Mouse (Mus musculus): Measurements from ENCODE around the gene Sec24a. TPM values are rescaled to one million over a fixed set of nuclear protein-coding genes. Genes with fewer than 3 reads are reported as not detected.
"Not testable (repeated sequence)": the region's sequence is repeated elsewhere in the genome, so short reads cannot be mapped to it uniquely, and the experiment has no call there.

Gene Sec24a
- polyA plus RNA-seq, 1 experiment from 2014 or later: 7.5 TPM

GRCm38 (mm10) chr11:51755621-51756311 lies 7.7 kb downstream of the Sec24a start:
- peak overlapping the region; percentile 97 for H3K4me3 ChIP-seq (ENCODE audit: low read depth, low read length)

GRCm38 (mm10) chr11:51751623-51752225 lies 11.7 kb downstream of the Sec24a start:
- not testable (repeated sequence) for H3K36me3 ChIP-seq (ENCODE audit: control insufficient read depth, insufficient read depth, low read length); H3K9me3 ChIP-seq (replicated peaks; ENCODE audit: control insufficient read depth, low read length); H3K9ac ChIP-seq (ENCODE audit: low read length); H3K4me3 ChIP-seq (ENCODE audit: low read depth, low read length); ATAC-seq; H3K27me3 ChIP-seq (replicated peaks; ENCODE audit: control insufficient read depth, insufficient read depth, low read length); DNase-seq (ENCODE audit: low spot score); H3K4me2 ChIP-seq (ENCODE audit: low read length); H3K27ac ChIP-seq (ENCODE audit: low read depth, low read length)
- WGBS: 74% methylated on average over 6 of the region's 6 CpGs
- peaks cover 10% of the 10 kb centered on the region for H3K4me1 ChIP-seq (ENCODE audit: control insufficient read depth, insufficient read depth, low read length)

More at GRCm38 (mm10) chr11:51755621-51756311, 7.7 kb downstream of the Sec24a start:
- no peak for DNase-seq (ENCODE audit: low spot score)
- no peaks in the 10 kb centered on the region for H3K27me3 ChIP-seq (replicated peaks; ENCODE audit: control insufficient read depth, insufficient read depth, low read length)
- H3K9ac ChIP-seq (ENCODE audit: low read length): peak overlapping the region; percentile 94
- under 1% methylated on average over 46 of the region's 46 CpGs for whole genome bisulfite sequencing
- no peaks in the 10 kb centered on the region for H3K36me3 ChIP-seq (ENCODE audit: control insufficient read depth, insufficient read depth, low read length)
- peak overlapping the region; percentile 86 for H3K4me2 ChIP-seq (ENCODE audit: low read length)
- H3K27ac ChIP-seq (ENCODE audit: low read depth, low read length): peak overlapping the region; percentile 52; the same call in 1 of the 2 replicates
- peaks cover 10% of the 10 kb centered on the region for H3K4me1 ChIP-seq (ENCODE audit: control insufficient read depth, insufficient read depth, low read length)
- H3K9me3 ChIP-seq (replicated peaks; ENCODE audit: control insufficient read depth, low read length): no peaks in the 10 kb centered on the region
- ATAC-seq: peak; percentile 79

DNA sequence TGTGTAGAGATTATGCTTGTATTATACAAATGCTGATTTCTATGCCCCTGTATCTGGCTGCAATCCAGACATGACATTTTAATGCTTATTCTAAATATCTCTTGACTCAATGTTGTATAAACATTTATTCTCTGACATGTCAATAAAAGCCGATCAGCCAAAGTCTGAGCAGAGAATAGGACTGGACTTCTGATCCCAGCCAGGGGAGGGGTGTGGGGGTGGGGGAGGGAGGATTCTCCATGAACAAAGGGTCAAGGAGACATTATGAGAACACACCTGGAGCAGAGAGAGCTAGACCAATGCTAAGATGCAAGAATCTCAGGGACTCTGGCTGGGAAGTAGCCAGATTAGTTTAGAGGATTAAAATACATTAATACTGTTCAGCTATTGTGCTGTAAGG lies 17.3 kb downstream of the Sec24a start:
- Histone ChIP-seq H3K4me3 (ENCODE audit: low read depth, low read length) (no peak overlapping the region), H3K36me3 (ENCODE audit: control insufficient read depth, insufficient read depth, low read length) (peaks cover 26% of the 10 kb centered on the region), H3K9me3 (replicated peaks; ENCODE audit: control insufficient read depth, low read length) (no peaks in the 10 kb centered on the region), H3K27me3 (replicated peaks; ENCODE audit: control insufficient read depth, insufficient read depth, low read length) (no peaks in the 10 kb centered on the region), H3K4me2 (ENCODE audit: low read length) (no peak overlapping the region), H3K9ac (ENCODE audit: low read length) (no peak overlapping the region), H3K4me1 (ENCODE audit: control insufficient read depth, insufficient read depth, low read length) (no peaks in the 10 kb centered on the region), H3K27ac (ENCODE audit: low read depth, low read length) (no peak overlapping the region)
- no peak for DNase-seq (ENCODE audit: low spot score)
- 71% methylated on average over 1 of the region's 1 CpGs for WGBS
- no peak for ATAC-seq

GRCm38 (mm10) chr11:51740701-51741100 lies 22.7 kb downstream of the Sec24a start:
- Histone ChIP-seq H3K9me3 (replicated peaks; ENCODE audit: control insufficient read depth, low read length) (no peaks in the 10 kb centered on the region), H3K27ac (ENCODE audit: low read depth, low read length) (no peak overlapping the region), H3K4me2 (ENCODE audit: low read length) (no peak overlapping the region), H3K27me3 (replicated peaks; ENCODE audit: control insufficient read depth, insufficient read depth, low read length) (no peaks in the 10 kb centered on the region), H3K4me3 (ENCODE audit: low read depth, low read length) (no peak overlapping the region), H3K9ac (ENCODE audit: low read length) (no peak overlapping the region), H3K4me1 (ENCODE audit: control insufficient read depth, insufficient read depth, low read length) (no peaks in the 10 kb centered on the region), H3K36me3 (ENCODE audit: control insufficient read depth, insufficient read depth, low read length) (peaks cover 36% of the 10 kb centered on the region)
- 97% methylated on average over 3 of the region's 3 CpGs for WGBS
- ATAC-seq (no peak), DNase-seq (ENCODE audit: low spot score) (no peak)

GRCm38 (mm10) chr11:51738651-51739403 lies 24.6 kb downstream of the Sec24a start:
- DNase-seq (ENCODE audit: low spot score): no peak
- Histone ChIP-seq H3K4me3 (ENCODE audit: low read depth, low read length) (no peak overlapping the region), H3K4me2 (ENCODE audit: low read length) (no peak overlapping the region), H3K9me3 (replicated peaks; ENCODE audit: control insufficient read depth, low read length) (no peaks in the 10 kb centered on the region), H3K36me3 (ENCODE audit: control insufficient read depth, insufficient read depth, low read length) (peaks cover 44% of the 10 kb centered on the region), H3K27ac (ENCODE audit: low read depth, low read length) (no peak overlapping the region), H3K27me3 (replicated peaks; ENCODE audit: control insufficient read depth, insufficient read depth, low read length) (no peaks in the 10 kb centered on the region), H3K4me1 (ENCODE audit: control insufficient read depth, insufficient read depth, low read length) (no peaks in the 10 kb centered on the region), H3K9ac (ENCODE audit: low read length) (no peak overlapping the region)
- 86% methylated on average over 3 of the region's 3 CpGs for WGBS
- no peak for ATAC-seq

GRCm38 (mm10) chr11:51734218-51734617 lies 29.2 kb downstream of the Sec24a start:
- H3K27me3 ChIP-seq (replicated peaks; ENCODE audit: control insufficient read depth, insufficient read depth, low read length); H3K27ac ChIP-seq (ENCODE audit: low read depth, low read length); H3K4me3 ChIP-seq (ENCODE audit: low read depth, low read length); H3K9me3 ChIP-seq (replicated peaks; ENCODE audit: control insufficient read depth, low read length); DNase-seq (ENCODE audit: low spot score); H3K4me1 ChIP-seq (ENCODE audit: control insufficient read depth, insufficient read depth, low read length); H3K9ac ChIP-seq (ENCODE audit: low read length); ATAC-seq; H3K4me2 ChIP-seq (ENCODE audit: low read length): not testable (repeated sequence)
- H3K36me3 ChIP-seq (ENCODE audit: control insufficient read depth, insufficient read depth, low read length): peaks cover 44% of the 10 kb centered on the region
- WGBS: 94% methylated on average over 12 of the region's 13 CpGs

DNA sequence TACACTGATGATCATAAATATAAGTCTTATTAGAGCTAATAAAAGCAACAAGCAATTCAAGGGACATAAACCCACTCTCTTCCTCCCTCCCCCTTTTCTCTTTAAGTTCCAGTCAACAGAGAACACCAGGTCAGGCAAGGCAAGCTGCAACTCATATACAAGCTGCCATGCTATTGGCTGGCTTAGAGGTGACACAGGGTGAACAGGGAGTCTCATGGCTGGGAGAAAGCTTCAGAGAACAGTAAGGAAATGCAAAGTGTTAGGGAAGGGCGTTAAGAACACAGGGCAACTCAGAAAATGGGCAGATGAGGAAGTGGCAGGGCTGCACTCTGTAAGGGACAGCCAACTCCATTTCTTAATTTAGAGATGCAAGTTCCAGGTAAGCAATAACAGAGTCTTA lies 30.6 kb downstream of the Sec24a start:
- DNase-seq (ENCODE audit: low spot score): no peak
- no peak for ATAC-seq
- H3K27me3 ChIP-seq (replicated peaks; ENCODE audit: control insufficient read depth, insufficient read depth, low read length): no peaks in the 10 kb centered on the region
- H3K4me2 ChIP-seq (ENCODE audit: low read length): no peak overlapping the region
- no peak overlapping the region for H3K9ac ChIP-seq (ENCODE audit: low read length)
- no peaks in the 10 kb centered on the region for H3K9me3 ChIP-seq (replicated peaks; ENCODE audit: control insufficient read depth, low read length)
- H3K4me1 ChIP-seq (ENCODE audit: control insufficient read depth, insufficient read depth, low read length): no peaks in the 10 kb centered on the region
- H3K27ac ChIP-seq (ENCODE audit: low read depth, low read length): no peak overlapping the region
- 88% methylated on average over 1 of the region's 1 CpGs for WGBS
- no peak overlapping the region for H3K4me3 ChIP-seq (ENCODE audit: low read depth, low read length)
- peaks cover 44% of the 10 kb centered on the region for H3K36me3 ChIP-seq (ENCODE audit: control insufficient read depth, insufficient read depth, low read length)

GRCm38 (mm10) chr11:51721066-51721465 lies 42.4 kb downstream of the Sec24a start:
- WGBS: 95% methylated on average over 11 of the region's 11 CpGs
- Histone ChIP-seq H3K9ac (ENCODE audit: low read length) (no peak overlapping the region), H3K4me2 (ENCODE audit: low read length) (no peak overlapping the region), H3K9me3 (replicated peaks; ENCODE audit: control insufficient read depth, low read length) (no peaks in the 10 kb centered on the region), H3K4me1 (ENCODE audit: control insufficient read depth, insufficient read depth, low read length) (no peaks in the 10 kb centered on the region), H3K4me3 (ENCODE audit: low read depth, low read length) (no peak overlapping the region), H3K27ac (ENCODE audit: low read depth, low read length) (no peak overlapping the region), H3K27me3 (replicated peaks; ENCODE audit: control insufficient read depth, insufficient read depth, low read length) (no peaks in the 10 kb centered on the region), H3K36me3 (ENCODE audit: control insufficient read depth, insufficient read depth, low read length) (peaks cover 71% of the 10 kb centered on the region)
- no peak for DNase-seq (ENCODE audit: low spot score)
- ATAC-seq: no peak

DNA sequence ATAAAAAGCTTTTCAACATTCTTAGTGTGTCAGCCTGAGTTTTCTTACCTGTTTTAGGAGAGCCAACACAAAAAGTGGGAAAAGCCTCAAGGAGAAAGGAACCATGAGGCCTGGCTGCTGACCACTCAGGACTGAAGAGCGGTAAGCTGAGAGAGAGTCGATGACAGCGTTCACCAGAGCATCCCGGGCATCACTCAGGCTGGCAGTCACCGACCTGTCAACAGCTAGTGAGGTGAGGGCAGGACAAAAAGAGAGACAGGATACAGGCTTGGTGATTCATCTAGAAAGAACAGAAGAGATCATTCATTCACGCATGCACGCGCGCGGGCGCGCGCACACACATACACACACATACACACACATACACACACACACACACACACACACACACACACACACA lies 56.4 kb downstream of the Sec24a start:
- H3K9me3 ChIP-seq (replicated peaks; ENCODE audit: control insufficient read depth, low read length): no peaks in the 10 kb centered on the region
- no peak overlapping the region for H3K4me2 ChIP-seq (ENCODE audit: low read length)
- no peak overlapping the region for H3K4me3 ChIP-seq (ENCODE audit: low read depth, low read length)
- no peak overlapping the region for H3K9ac ChIP-seq (ENCODE audit: low read length)
- no peak overlapping the region for H3K27ac ChIP-seq (ENCODE audit: low read depth, low read length)
- WGBS: 96% methylated on average over 7 of the region's 13 CpGs
- peaks cover 70% of the 10 kb centered on the region for H3K36me3 ChIP-seq (ENCODE audit: control insufficient read depth, insufficient read depth, low read length)
- ATAC-seq: no peak
- no peak for DNase-seq (ENCODE audit: low spot score)
- H3K4me1 ChIP-seq (ENCODE audit: control insufficient read depth, insufficient read depth, low read length): no peaks in the 10 kb centered on the region
- H3K27me3 ChIP-seq (replicated peaks; ENCODE audit: control insufficient read depth, insufficient read depth, low read length): no peaks in the 10 kb centered on the region
